Mouse (Mus musculus): ENCODE data around the gene Tcerg1l. TPM values are rescaled to one million over a fixed set of nuclear protein-coding genes. Genes with fewer than 3 reads are reported as not detected.
A peak's percentile ranks its signal among the peaks of the same experiment; 100 is the strongest.

Tcerg1l gene
- polyA plus RNA-seq, 1 experiment from 2014 or later: 1.4 TPM

GRCm38 (mm10) chr7:138338451-138338850 lies 59.1 kb downstream of the Tcerg1l start:
- Histone ChIP-seq H3K27ac (no peak overlapping the region), H3K36me3 (no peaks in the 10 kb centered on the region), H3K27me3 (ENCODE audit: low read depth, poor library complexity, severe bottlenecking) (no peaks in the 10 kb centered on the region), H3K4me3 (no peak overlapping the region), H3K4me1 (0 out of 2 replicates have a peak, but pooled peaks cover 9% of the 10 kb centered on the region), H3K9me3 (replicated peaks) (no peaks in the 10 kb centered on the region)
- WGBS: 79% methylated on average over 4 of the region's 4 CpGs
- no peak for DNase-seq (ENCODE audit: low spot score)

DNA sequence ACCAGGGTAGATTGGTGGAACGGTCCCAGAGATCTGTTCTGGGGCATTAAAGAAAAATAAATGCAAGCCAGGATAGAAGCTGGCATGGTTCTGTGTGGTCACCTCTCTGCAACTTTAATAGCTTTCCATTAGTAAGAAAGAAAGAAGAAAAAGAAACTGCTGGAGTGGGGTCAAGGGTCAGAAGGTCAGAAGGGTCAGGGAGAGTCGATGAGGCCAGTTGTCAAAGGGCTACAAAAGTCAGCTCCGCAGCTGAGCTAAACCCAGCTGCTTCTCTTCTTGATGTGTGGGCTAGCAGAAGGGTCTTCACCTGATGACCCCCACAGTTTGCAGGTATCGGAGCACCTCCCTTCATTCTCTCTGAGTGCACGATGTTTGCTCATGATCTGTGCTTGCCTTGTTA lies 59.6 kb downstream of the Tcerg1l start:
- no peak overlapping the region for H3K4me3 ChIP-seq
- no peaks in the 10 kb centered on the region for H3K27me3 ChIP-seq (ENCODE audit: low read depth, poor library complexity, severe bottlenecking)
- H3K4me1 ChIP-seq: 0 out of 2 replicates have a peak, but pooled peaks cover 9% of the 10 kb centered on the region
- no peaks in the 10 kb centered on the region for H3K9me3 ChIP-seq (replicated peaks)
- 36% methylated on average over 5 of the region's 5 CpGs for WGBS
- no peak overlapping the region for H3K27ac ChIP-seq
- no peaks in the 10 kb centered on the region for H3K36me3 ChIP-seq
- no peak for DNase-seq (ENCODE audit: low spot score)

DNA sequence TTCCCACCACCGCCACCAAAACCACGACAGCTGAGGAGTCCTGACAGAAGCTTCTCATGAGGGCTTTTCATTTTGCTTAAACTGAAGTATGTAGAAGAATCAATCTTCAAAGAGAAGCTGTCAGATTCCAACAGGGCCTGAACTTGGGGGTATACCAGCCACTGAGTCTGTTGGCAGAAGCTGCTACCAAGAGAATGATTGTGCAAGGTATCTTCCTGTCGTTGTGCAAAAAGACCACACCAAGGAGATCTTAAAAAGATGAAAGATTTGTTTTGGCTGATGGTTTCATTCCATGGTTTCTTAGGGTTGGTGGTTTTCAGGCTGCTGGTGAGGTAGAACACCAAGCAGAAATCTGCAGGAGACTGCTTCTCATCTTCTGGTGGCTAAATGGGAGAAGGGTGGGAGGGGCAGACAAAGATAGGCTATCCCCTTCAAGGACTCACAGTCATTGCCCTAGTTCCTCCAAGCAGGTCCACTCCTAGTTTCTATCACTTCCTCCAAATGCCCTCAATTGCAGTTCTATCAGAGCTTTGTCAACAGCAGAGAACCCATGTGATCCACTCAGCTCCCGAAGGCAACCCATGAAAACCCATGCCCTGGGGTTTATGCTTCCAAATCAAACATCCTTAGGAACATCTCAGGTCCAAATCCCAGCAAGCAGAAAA lies 64.9 kb downstream of the Tcerg1l start:
- 84% methylated on average over 4 of the region's 4 CpGs for WGBS
- Histone ChIP-seq H3K36me3 (no peaks in the 10 kb centered on the region), H3K9me3 (replicated peaks) (no peaks in the 10 kb centered on the region), H3K4me3 (no peak overlapping the region), H3K27me3 (ENCODE audit: low read depth, poor library complexity, severe bottlenecking) (no peaks in the 10 kb centered on the region), H3K4me1 (0 out of 2 replicates have a peak, but pooled peaks cover 2% of the 10 kb centered on the region), H3K27ac (no peak overlapping the region)
- DNase-seq (ENCODE audit: low spot score): no peak

DNA sequence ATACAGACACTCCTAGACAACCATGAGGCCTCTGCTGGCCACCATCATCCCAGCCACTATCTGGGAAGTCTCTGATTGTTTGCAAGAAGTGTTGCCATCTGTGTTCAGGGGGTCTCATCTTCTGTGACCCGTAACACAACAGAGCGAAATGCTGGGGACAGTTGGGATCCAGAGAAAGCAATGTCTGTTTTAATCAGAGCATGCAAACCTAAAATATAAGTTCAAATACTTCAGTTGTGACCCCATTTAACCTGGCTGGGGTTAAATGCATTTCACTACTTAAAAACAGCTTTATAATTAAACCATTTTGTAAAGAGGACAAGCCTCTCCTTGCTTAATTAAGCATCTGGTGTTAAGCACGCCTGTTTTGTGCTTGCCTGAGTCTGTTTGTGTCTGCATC lies 66.3 kb downstream of the Tcerg1l start:
- Histone ChIP-seq H3K27ac (no peak overlapping the region), H3K36me3 (no peaks in the 10 kb centered on the region), H3K4me3 (no peak overlapping the region), H3K9me3 (replicated peaks) (no peaks in the 10 kb centered on the region), H3K27me3 (ENCODE audit: low read depth, poor library complexity, severe bottlenecking) (no peaks in the 10 kb centered on the region), H3K4me1 (no peaks in the 10 kb centered on the region; the same call in 1 of the 2 replicates)
- 78% methylated on average over 3 of the region's 3 CpGs for WGBS
- DNase-seq (ENCODE audit: low spot score): no peak

GRCm38 (mm10) chr7:138328637-138329036 lies 68.9 kb downstream of the Tcerg1l start:
- H3K36me3 ChIP-seq: no peaks in the 10 kb centered on the region
- H3K4me1 ChIP-seq: no peaks in the 10 kb centered on the region; the same call in 1 of the 2 replicates
- no peak for DNase-seq (ENCODE audit: low spot score)
- no peak overlapping the region for H3K27ac ChIP-seq
- no peaks in the 10 kb centered on the region for H3K9me3 ChIP-seq (replicated peaks)
- H3K27me3 ChIP-seq (ENCODE audit: low read depth, poor library complexity, severe bottlenecking): no peaks in the 10 kb centered on the region
- 89% methylated on average over 6 of the region's 6 CpGs for WGBS
- H3K4me3 ChIP-seq: no peak overlapping the region

DNA sequence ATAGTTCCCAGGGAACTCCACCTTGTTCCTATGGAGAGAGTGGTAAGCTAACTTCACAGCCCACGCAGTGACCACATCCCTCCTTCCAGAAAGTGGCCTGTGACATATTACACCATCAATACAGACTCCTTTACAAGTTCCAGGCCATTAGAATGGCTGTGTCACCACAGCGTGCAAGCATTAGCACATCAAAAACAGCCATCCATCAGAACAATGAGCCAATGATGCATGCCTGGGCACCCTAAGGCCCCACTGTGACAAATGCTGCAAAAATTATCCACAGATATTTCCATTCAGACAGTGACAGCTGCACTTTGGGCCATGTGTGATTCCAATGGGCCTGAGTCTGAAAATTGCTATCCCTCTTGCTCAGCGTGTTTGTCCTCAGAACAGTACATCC lies 70.8 kb downstream of the Tcerg1l start:
- no peaks in the 10 kb centered on the region for H3K9me3 ChIP-seq (replicated peaks)
- H3K27me3 ChIP-seq (ENCODE audit: low read depth, poor library complexity, severe bottlenecking): no peaks in the 10 kb centered on the region
- 57% methylated on average over 3 of the region's 3 CpGs for WGBS
- no peaks in the 10 kb centered on the region for H3K36me3 ChIP-seq
- no peak for DNase-seq (ENCODE audit: low spot score)
- no peak overlapping the region for H3K4me3 ChIP-seq
- no peaks in the 10 kb centered on the region; the same call in 1 of the 2 replicates for H3K4me1 ChIP-seq
- no peak overlapping the region for H3K27ac ChIP-seq

DNA sequence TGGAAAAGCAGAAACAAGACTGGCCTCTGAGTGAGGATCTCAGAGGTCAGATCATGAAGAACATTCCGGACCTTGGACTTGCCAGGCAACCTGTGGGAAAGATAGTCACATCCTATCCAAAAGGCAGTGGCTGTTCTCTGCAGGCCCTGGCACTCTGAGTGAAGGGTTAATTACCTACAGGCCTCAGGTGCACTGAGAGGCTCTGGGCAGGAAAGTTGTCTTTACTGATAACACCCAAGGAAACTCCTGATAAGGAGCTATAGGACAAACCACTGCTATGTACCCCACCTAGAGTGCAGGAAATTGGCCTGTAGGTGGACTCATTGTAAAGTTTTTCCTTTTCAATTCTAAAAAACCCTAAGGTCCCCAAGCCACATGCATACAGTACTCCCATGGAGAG lies 83.8 kb downstream of the Tcerg1l start:
- Histone ChIP-seq H3K9me3 (replicated peaks) (no peaks in the 10 kb centered on the region), H3K4me3 (no peak overlapping the region), H3K4me1 (no peaks in the 10 kb centered on the region), H3K27me3 (ENCODE audit: low read depth, poor library complexity, severe bottlenecking) (no peaks in the 10 kb centered on the region), H3K27ac (no peak overlapping the region), H3K36me3 (no peaks in the 10 kb centered on the region)
- DNase-seq (ENCODE audit: low spot score): no peak
- WGBS: 84% methylated on average over 1 of the region's 1 CpGs

DNA sequence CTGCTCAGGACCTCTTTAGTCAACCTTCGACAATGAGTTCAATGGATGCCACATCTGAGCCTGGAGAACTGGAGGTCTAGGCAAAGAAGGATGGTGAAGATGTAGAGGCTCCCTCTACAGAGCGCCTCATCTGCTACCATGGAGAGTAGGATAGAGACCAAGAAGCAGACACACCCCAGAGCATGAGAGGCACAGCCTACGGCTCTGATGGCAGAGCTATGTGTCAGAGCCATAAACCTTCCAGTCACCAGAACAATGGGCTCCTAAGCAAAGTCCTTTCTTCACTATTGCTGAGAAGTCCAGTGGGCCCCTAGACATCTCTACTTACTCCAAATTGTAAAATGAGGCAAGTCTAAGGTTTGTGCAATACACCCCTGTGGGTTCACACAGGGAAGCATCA lies 91.4 kb downstream of the Tcerg1l start:
- WGBS: 82% methylated on average over 3 of the region's 3 CpGs
- Histone ChIP-seq H3K36me3 (no peaks in the 10 kb centered on the region), H3K27me3 (ENCODE audit: low read depth, poor library complexity, severe bottlenecking) (no peaks in the 10 kb centered on the region), H3K9me3 (replicated peaks) (no peaks in the 10 kb centered on the region), H3K27ac (no peak overlapping the region), H3K4me1 (0 out of 2 replicates have a peak, but pooled peaks cover 4% of the 10 kb centered on the region), H3K4me3 (no peak overlapping the region)
- no peak for DNase-seq (ENCODE audit: low spot score)

DNA sequence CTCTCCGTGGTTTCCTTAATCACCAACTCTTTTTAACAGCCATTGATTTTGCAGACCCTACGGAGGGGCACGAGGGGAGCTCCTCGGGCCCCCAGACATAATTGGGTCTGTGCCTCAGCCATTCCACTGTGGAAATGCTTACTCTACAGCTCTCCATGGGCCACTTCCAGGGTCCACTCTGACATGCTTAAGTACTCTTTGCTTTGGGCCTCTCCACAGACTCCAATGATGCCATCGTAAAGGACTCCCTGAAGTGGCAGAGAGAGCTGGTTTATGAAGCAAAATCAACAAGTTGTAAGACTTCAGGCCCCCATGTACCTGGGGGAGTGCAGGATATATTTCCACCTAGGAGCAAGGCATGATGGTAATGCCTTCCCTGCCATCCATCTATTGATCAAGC lies 112.7 kb downstream of the Tcerg1l start:
- no peak for DNase-seq (ENCODE audit: low spot score)
- no peaks in the 10 kb centered on the region for H3K27me3 ChIP-seq (ENCODE audit: low read depth, poor library complexity, severe bottlenecking)
- no peaks in the 10 kb centered on the region for H3K36me3 ChIP-seq
- WGBS: 89% methylated on average over 5 of the region's 5 CpGs
- H3K4me3 ChIP-seq: no peak overlapping the region
- no peaks in the 10 kb centered on the region for H3K4me1 ChIP-seq
- no peak overlapping the region for H3K27ac ChIP-seq
- H3K9me3 ChIP-seq (replicated peaks): no peaks in the 10 kb centered on the region

DNA sequence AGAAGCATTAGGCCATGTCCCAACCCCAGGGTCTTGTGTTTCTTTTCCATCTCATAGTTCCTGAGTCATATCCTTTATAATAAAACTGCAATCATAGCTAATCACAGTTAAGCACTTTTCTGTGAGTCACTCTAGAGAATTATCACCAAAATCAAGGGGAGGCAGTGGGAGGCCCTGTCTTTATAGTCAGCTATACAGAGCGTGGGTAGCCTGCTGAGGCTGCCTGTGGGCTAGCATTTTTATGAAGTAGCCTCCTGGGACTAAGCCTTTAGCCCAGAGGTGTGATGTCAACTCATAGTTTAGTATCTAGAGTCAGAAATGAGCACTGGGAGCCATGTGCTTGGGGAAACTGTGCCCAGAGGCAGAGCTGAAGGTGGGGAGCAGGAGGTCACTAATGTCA lies 122.3 kb downstream of the Tcerg1l start:
- no peak overlapping the region for H3K4me3 ChIP-seq
- no peaks in the 10 kb centered on the region for H3K36me3 ChIP-seq
- no peaks in the 10 kb centered on the region for H3K9me3 ChIP-seq (replicated peaks)
- peaks cover 4% of the 10 kb centered on the region; the same call in 1 of the 2 replicates for H3K27me3 ChIP-seq (ENCODE audit: low read depth, poor library complexity, severe bottlenecking)
- peaks cover 8% of the 10 kb centered on the region; the same call in 1 of the 2 replicates for H3K4me1 ChIP-seq
- H3K27ac ChIP-seq: no peak overlapping the region
- DNase-seq (ENCODE audit: low spot score): no peak
- 74% methylated on average over 1 of the region's 1 CpGs for WGBS

DNA sequence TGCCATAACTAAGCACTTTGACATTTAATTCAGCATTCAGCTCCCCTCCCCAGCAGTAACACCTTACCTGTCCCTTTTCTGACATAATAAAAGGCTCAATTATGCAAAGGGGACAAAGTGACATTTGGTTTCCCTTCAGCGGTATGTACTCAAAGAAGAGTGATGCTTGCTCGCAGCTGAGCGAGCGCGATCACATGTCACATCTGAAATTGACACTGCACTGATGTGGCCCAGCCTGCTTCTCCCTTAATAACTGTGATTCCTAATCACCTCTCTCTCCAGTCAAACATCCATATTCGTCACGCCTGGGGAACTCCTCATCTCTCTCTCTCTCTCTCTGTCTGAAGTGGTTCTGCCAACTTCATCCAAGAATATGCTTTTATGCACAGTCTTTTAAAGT lies 126.2 kb downstream of the Tcerg1l start:
- H3K4me1 ChIP-seq: peaks cover 34% of the 10 kb centered on the region
- no peak for DNase-seq (ENCODE audit: low spot score)
- H3K9me3 ChIP-seq (replicated peaks): no peaks in the 10 kb centered on the region
- H3K27ac ChIP-seq: no peak overlapping the region
- H3K4me3 ChIP-seq: no peak overlapping the region
- no peaks in the 10 kb centered on the region for H3K36me3 ChIP-seq
- peaks cover 8% of the 10 kb centered on the region; the same call in 1 of the 2 replicates for H3K27me3 ChIP-seq (ENCODE audit: low read depth, poor library complexity, severe bottlenecking)
- 88% methylated on average over 7 of the region's 7 CpGs for WGBS

GRCm38 (mm10) chr7:138269386-138269785 lies 128.1 kb downstream of the Tcerg1l start:
- Histone ChIP-seq H3K4me3 (no peak overlapping the region), H3K27me3 (ENCODE audit: low read depth, poor library complexity, severe bottlenecking) (peaks cover 8% of the 10 kb centered on the region; the same call in 1 of the 2 replicates), H3K27ac (no peak overlapping the region), H3K36me3 (no peaks in the 10 kb centered on the region), H3K9me3 (replicated peaks) (no peaks in the 10 kb centered on the region), H3K4me1 (peaks cover 30% of the 10 kb centered on the region)
- 70% methylated on average over 8 of the region's 8 CpGs for WGBS
- no peak for DNase-seq (ENCODE audit: low spot score)

GRCm38 (mm10) chr7:138267976-138268646 lies 129.4 kb downstream of the Tcerg1l start:
- Histone ChIP-seq H3K36me3 (no peaks in the 10 kb centered on the region), H3K27me3 (ENCODE audit: low read depth, poor library complexity, severe bottlenecking) (peaks cover 8% of the 10 kb centered on the region; the same call in 1 of the 2 replicates), H3K27ac (no peak overlapping the region), H3K4me3 (no peak overlapping the region), H3K4me1 (peaks cover 30% of the 10 kb centered on the region), H3K9me3 (replicated peaks) (no peaks in the 10 kb centered on the region)
- 74% methylated on average over 5 of the region's 5 CpGs for WGBS
- peak; percentile 38 for DNase-seq (ENCODE audit: low spot score)
